Mouse (Mus musculus) hindbrain, embryonic 10.5 days (tissue): ENCODE data around the gene Defb22. TPM values are rescaled to one million over a fixed set of nuclear protein-coding genes. Genes with fewer than 3 reads are reported as not detected.

Experiments
- DNase-seq: peaks from one replicate; pipeline ENCODE4 v3.0.0-alpha.2; 2017; ENCODE audit warnings: low spot score
- H3K27ac ChIP-seq: fragments of 300-500 bp; sonication (generic); 2 replicates; pipeline ENCODE4 v1.5.1; 2016; ENCODE audit warnings: mild to moderate bottlenecking, moderate library complexity
- H3K27me3 ChIP-seq: fragments of 300-500 bp; sonication (generic); 2 replicates; pipeline ENCODE4 v1.6.1; 2016; ENCODE audit warnings: mild to moderate bottlenecking; ENCODE audit not compliant: poor library complexity, insufficient read depth, severe bottlenecking
- H3K36me3 ChIP-seq: fragments of 300-500 bp; sonication (generic); 2 replicates; pipeline ENCODE4 v1.6.1; 2016; ENCODE audit warnings: mild to moderate bottlenecking, moderate library complexity
- H3K4me1 ChIP-seq: fragments of 300-500 bp; sonication (generic); replicated peaks from 2 replicates; pipeline ENCODE4 v1.6.1; 2016; ENCODE audit warnings: mild to moderate bottlenecking
- H3K4me3 ChIP-seq: fragments of 300-500 bp; sonication (generic); 2 replicates; pipeline ENCODE4 v1.5.1; 2016; ENCODE audit warnings: mild to moderate bottlenecking, moderate library complexity
- H3K9me3 ChIP-seq: fragments of 300-500 bp; sonication (generic); 2 replicates; pipeline ENCODE4 v1.6.1; 2016; ENCODE audit warnings: mild to moderate bottlenecking, moderate library complexity
- WGBS: fragments of 180-500 bp; shearing (Covaris S2); methylation state at CpG from one replicate; pipeline ENCODE4 v1.1.7; 2016; 5-methylcytosine and 5-hydroxymethylcytosine counted together
- polyA plus RNA-seq: library from polyadenylated mRNA; unstranded; fragments of >200 nt; fragmentation: Nextera tagmentation; extraction: Ambion mirVana; gene quantifications from 2 replicates; pipeline ENCODE4 v1.2.1, GENCODE M21; 2016

The Defb22 gene
- polyA plus RNA-seq: not detected in 2 replicates

GRCm38 (mm10) chr2:152490038-152490437 is at the start of gene Defb22:
Gene Defb22, minus strand, starts transcription at chr2:152490138.
- Histone ChIP-seq H3K27ac (no peak within 1 kb of the TSS), H3K4me1 (0 out of 2 replicates have a peak, but pooled peaks cover 5% of the 10 kb centered on the region), H3K27me3 (no peaks in the 10 kb centered on the region), H3K36me3 (no peaks in the 10 kb centered on the region), H3K9me3 (0 out of 2 replicates have a peak, but pooled peaks cover 3% of the 10 kb centered on the region), H3K4me3 (no peak within 1 kb of the TSS)
- DNase-seq: no peak

GRCm38 (mm10) chr2:152517981-152518380 is 28.0 kb upstream of the Defb22 start, which contains the start of gene Defb28:
Gene Defb28, plus strand, starts transcription at chr2:152518255.
- 78% methylated on average over 4 of the region's 4 CpGs for WGBS
- no peaks in the 10 kb centered on the region for H3K27me3 ChIP-seq
- H3K4me3 ChIP-seq: no peak within 1 kb of the TSS
- no peaks in the 10 kb centered on the region for H3K4me1 ChIP-seq
- no peaks in the 10 kb centered on the region for H3K36me3 ChIP-seq
- no peak for DNase-seq
- no peaks in the 10 kb centered on the region for H3K9me3 ChIP-seq
- H3K27ac ChIP-seq: no peak within 1 kb of the TSS

DNA sequence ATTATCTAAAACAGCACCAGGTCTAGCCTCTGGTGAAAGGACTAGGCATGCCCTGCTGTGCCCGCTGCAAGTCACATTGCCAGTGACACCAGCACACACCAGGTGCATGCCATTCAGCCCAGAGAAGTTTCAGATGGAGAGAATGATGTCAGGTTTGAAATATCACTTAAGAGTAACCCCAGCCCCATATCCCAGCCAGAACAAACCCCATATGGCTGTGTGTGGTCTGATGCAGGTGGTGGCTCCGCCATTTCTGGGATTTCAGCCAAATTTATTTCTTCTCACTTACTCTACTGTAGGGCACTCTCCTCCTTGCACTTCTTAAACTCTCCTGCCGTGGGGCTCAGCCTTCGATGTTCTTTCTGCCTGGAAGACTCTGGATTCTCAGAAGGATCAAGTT is 26.1 kb upstream of the Defb22 start:
- H3K4me3 ChIP-seq: no peak overlapping the region
- H3K27me3 ChIP-seq: no peaks in the 10 kb centered on the region
- no peaks in the 10 kb centered on the region for H3K9me3 ChIP-seq
- H3K27ac ChIP-seq: no peak overlapping the region
- 81% methylated on average over 4 of the region's 4 CpGs for WGBS
- no peaks in the 10 kb centered on the region for H3K4me1 ChIP-seq
- DNase-seq: no peak
- H3K36me3 ChIP-seq: no peaks in the 10 kb centered on the region

- H3K27me3 ChIP-seq: no peaks in the 10 kb centered on the region
- H3K4me3 ChIP-seq: no peak within 1 kb of the TSS
- no peaks in the 10 kb centered on the region for H3K9me3 ChIP-seq
- no peak within 1 kb of the TSS for H3K27ac ChIP-seq
- H3K36me3 ChIP-seq: no peaks in the 10 kb centered on the region
- DNase-seq: no peak
- 56% methylated on average over 1 of the region's 1 CpGs for WGBS
- H3K4me1 ChIP-seq: no peaks in the 10 kb centered on the region
Observed at GRCm38 (mm10) chr2:152511592-152511991, 21.7 kb upstream of the Defb22 start, which contains the start of gene Defb26. Gene Defb26, minus strand, starts transcription at chr2:152511692.

DNA sequence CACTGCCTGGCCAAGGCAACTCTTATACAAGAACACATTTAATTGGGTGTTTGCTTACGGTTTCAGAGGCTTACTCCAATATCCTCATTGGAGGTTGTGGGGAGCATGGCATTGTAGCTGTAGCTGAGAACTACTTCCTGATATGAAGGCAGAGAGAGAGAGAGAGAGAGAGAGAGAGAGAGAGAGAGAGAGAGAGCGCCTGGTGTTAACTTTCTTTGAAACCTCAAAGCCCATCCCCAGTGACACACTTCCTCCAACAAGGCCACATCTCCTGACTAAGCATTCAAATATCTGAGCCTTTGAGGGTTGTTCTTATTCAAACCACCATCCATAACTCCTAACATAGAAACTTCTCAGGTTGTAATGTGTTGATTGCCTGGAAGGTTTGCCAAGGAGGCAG is 14.0 kb upstream of the Defb22 start:
- Histone ChIP-seq H3K27ac (no peak overlapping the region), H3K4me1 (no peaks in the 10 kb centered on the region), H3K36me3 (no peaks in the 10 kb centered on the region), H3K9me3 (no peaks in the 10 kb centered on the region), H3K27me3 (no peaks in the 10 kb centered on the region), H3K4me3 (no peak overlapping the region)
- WGBS: 83% methylated on average over 2 of the region's 2 CpGs
- DNase-seq: no peak

- H3K36me3 ChIP-seq: no peaks in the 10 kb centered on the region
- H3K4me3 ChIP-seq: no peak overlapping the region
- no peaks in the 10 kb centered on the region for H3K9me3 ChIP-seq
- H3K27ac ChIP-seq: no peak overlapping the region
- WGBS: 78% methylated on average over 6 of the region's 6 CpGs
- no peak for DNase-seq
- H3K4me1 ChIP-seq: no peaks in the 10 kb centered on the region
- no peaks in the 10 kb centered on the region for H3K27me3 ChIP-seq
Observed at GRCm38 (mm10) chr2:152500863-152501229, 10.9 kb upstream of the Defb22 start.

- H3K9me3 ChIP-seq: no peaks in the 10 kb centered on the region
- DNase-seq: no peak
- H3K36me3 ChIP-seq: no peaks in the 10 kb centered on the region
- WGBS: 78% methylated on average over 7 of the region's 7 CpGs
- no peak overlapping the region for H3K4me3 ChIP-seq
- H3K4me1 ChIP-seq: no peaks in the 10 kb centered on the region
- no peaks in the 10 kb centered on the region for H3K27me3 ChIP-seq
- H3K27ac ChIP-seq: no peak overlapping the region
Observed at GRCm38 (mm10) chr2:152500204-152500862, 10.4 kb upstream of the Defb22 start.

DNA sequence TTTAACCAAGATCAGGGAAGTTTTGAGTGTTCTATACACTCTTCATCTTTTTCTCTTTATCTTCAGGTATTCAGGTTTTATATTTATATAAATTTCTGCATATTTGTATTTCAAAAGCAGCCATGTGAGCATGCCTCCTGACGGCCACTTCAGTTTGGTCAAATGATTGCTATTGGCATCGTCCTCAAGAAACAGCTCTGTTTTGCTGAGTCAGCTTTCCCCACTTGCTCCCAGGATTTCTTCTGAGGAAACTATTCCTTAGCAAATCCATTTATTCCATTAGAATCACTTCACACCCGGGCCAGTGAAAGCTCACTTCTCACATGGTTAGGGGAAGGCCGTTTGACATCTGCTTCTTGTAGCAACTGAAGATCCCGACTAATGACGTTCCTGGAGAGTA is 8.1 kb upstream of the Defb22 start:
- H3K4me3 ChIP-seq: no peak overlapping the region
- H3K4me1 ChIP-seq: no peaks in the 10 kb centered on the region
- no peaks in the 10 kb centered on the region for H3K27me3 ChIP-seq
- no peak for DNase-seq
- WGBS: 89% methylated on average over 6 of the region's 6 CpGs
- H3K36me3 ChIP-seq: no peaks in the 10 kb centered on the region
- H3K27ac ChIP-seq: no peak overlapping the region
- H3K9me3 ChIP-seq: no peaks in the 10 kb centered on the region

DNA sequence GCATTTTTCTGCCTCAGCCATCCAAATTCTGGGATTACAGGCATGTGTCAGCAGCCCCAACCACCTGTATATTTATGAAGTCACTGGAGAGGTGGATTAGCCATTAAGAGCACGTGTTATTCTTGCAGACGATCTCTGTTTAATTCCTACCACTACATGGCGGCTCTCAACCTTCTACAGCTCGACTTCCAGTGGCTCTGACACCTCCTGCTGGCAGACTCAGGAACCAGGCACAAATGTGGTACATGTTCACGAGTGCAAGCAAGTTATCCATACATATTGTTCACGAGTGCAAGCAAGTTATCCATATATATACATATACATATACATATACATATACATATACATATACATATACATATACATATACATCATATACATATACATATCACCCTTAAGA is 3.2 kb upstream of the Defb22 start:
- Histone ChIP-seq H3K4me3 (no peak overlapping the region), H3K9me3 (no peaks in the 10 kb centered on the region), H3K27me3 (no peaks in the 10 kb centered on the region), H3K4me1 (no peaks in the 10 kb centered on the region), H3K36me3 (no peaks in the 10 kb centered on the region), H3K27ac (no peak overlapping the region)
- DNase-seq: no peak
- 78% methylated on average over 6 of the region's 6 CpGs for WGBS

DNA sequence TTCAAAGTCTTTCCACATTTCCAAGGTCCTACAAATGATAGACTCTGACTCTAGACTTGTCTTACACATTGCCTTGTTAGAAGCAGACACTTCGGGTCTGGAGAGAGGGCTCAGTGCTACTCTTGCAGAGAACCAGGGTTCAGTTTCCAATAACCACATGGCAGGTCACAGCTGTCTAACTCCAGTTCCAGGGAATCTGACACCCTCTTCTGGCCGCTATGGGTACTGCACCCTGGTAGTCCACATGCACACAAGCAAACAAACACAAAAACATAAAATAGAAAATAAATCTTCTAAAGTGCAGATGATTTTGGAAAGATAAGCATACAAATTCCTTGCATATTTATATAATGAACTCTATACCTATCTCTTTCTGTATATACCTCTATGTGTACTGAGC is 2.9 kb downstream of the Defb22 start:
- H3K9me3 ChIP-seq: 0 out of 2 replicates have a peak, but pooled peaks cover 3% of the 10 kb centered on the region
- no peaks in the 10 kb centered on the region for H3K27me3 ChIP-seq
- WGBS: 76% methylated on average over 2 of the region's 2 CpGs
- no peaks in the 10 kb centered on the region for H3K36me3 ChIP-seq
- H3K4me3 ChIP-seq: no peak overlapping the region
- DNase-seq: no peak
- H3K27ac ChIP-seq: no peak overlapping the region
- H3K4me1 ChIP-seq: 0 out of 2 replicates have a peak, but pooled peaks cover 5% of the 10 kb centered on the region

- Histone ChIP-seq H3K4me3 (no peak overlapping the region), H3K27me3 (no peaks in the 10 kb centered on the region), H3K4me1 (0 out of 2 replicates have a peak, but pooled peaks cover 5% of the 10 kb centered on the region), H3K9me3 (no peaks in the 10 kb centered on the region), H3K36me3 (no peaks in the 10 kb centered on the region), H3K27ac (no peak overlapping the region)
- DNase-seq: no peak
- WGBS: 92% methylated on average over 7 of the region's 7 CpGs
Observed at GRCm38 (mm10) chr2:152481726-152482125, 8.2 kb downstream of the Defb22 start.

DNA sequence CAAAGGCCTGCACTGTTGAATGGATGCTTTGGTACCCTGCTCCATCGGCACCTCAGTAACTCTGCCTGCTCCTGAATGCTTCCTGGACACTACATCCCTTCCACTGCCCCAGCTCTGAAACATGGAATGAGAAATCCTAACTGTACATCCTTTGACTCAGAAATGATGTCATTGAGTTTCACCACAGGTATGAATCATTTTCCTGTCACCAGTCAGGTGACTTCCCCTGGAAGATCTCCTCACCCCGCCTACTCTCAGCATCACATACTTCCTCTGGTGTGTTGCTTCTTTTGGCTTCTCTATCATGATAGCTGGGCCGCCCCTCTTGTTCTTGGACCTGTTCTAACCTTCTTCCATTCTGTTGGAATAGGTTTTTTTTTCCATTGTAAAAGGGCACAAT is 9.1 kb downstream of the Defb22 start:
- Histone ChIP-seq H3K27me3 (no peaks in the 10 kb centered on the region), H3K27ac (no peak overlapping the region), H3K9me3 (no peaks in the 10 kb centered on the region), H3K36me3 (no peaks in the 10 kb centered on the region), H3K4me3 (no peak overlapping the region), H3K4me1 (0 out of 2 replicates have a peak, but pooled peaks cover 5% of the 10 kb centered on the region)
- WGBS: 89% methylated on average over 3 of the region's 3 CpGs
- no peak for DNase-seq

GRCm38 (mm10) chr2:152476763-152477162 is 13.2 kb downstream of the Defb22 start, which contains the start of gene Defb20:
Gene Defb20, plus strand, starts transcription at chr2:152477063.
- Histone ChIP-seq H3K9me3 (no peaks in the 10 kb centered on the region), H3K27ac (no peak within 1 kb of the TSS), H3K4me1 (no peaks in the 10 kb centered on the region), H3K36me3 (no peaks in the 10 kb centered on the region), H3K4me3 (no peak within 1 kb of the TSS), H3K27me3 (no peaks in the 10 kb centered on the region)
- 77% methylated on average over 2 of the region's 2 CpGs for WGBS
- no peak for DNase-seq
